Comparison of ENCODE assay signal across 11 mouse cellular contexts in the genomic region with DNA sequence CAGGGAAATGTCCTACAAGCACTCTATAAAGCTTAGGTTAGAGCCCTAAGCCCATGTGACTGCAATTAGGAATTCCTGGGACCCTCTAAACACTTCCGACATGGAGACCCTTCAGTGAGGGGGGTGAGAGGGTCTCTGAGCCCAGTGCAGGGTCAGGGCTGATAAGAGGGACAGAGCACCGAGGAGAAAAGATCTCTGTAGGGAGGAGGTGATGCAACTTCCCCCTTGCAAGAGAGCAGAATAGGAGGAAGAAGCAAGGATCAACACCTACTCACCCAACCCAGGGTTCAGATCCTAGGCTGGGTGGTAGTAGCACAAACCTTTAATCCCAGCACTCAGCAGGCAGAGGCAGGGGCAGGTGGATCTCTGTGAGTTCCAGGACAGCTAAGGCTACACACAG. TPM values are rescaled to one million over a fixed set of nuclear protein-coding genes. Genes with fewer than 3 reads are reported as not detected.
DNase-seq lines count a peak whose midpoint lies in the region; ATAC-seq and TF ChIP-seq lines count a peak whose summit lies in the region.
"Had no signal": no experiment of that assay in that cellular context is flagged by ENCODE, and none has a peak within 500 bp of the region (broad histone marks: within the 10 kb centered on the region; RNA-seq: fewer than 3 reads in every experiment).

No protein-coding gene starts in this region.

- H3K36me3 ChIP-seq in heart, embryonic 12.5 days: peaks cover 27% of the 10 kb centered on the region
- H3K36me3 ChIP-seq in lung, postnatal 0 days (ENCODE audit: insufficient read depth, low read length): no peaks in the 10 kb centered on the region
- peaks cover 30% of the 10 kb centered on the region for H3K36me3 ChIP-seq in kidney, embryonic 15.5 days

- H3K27me3 ChIP-seq in heart, embryonic 12.5 days (replicated peaks): no peaks in the 10 kb centered on the region
- H3K27me3 ChIP-seq in lung, postnatal 0 days (replicated peaks; ENCODE audit: insufficient read depth, low read length): no peaks in the 10 kb centered on the region
- H3K27me3 ChIP-seq in kidney, embryonic 15.5 days: no peaks in the 10 kb centered on the region

- no peak for TF ChIP-seq CTCF in lung, postnatal 0 days (IDR thresholded peaks at IDR 0.05)

- no peak overlapping the region for H3K27ac ChIP-seq in heart, embryonic 12.5 days (ENCODE audit: poor library complexity, severe bottlenecking)
- H3K27ac ChIP-seq in lung, postnatal 0 days (ENCODE audit: low read length): no peak overlapping the region
- H3K27ac ChIP-seq in kidney, embryonic 15.5 days: no peak overlapping the region
- H3K27ac ChIP-seq: kidney, postnatal 0 days had no signal

- DNase-seq in heart, adult 8-10 months (ENCODE audit: low spot score): no peak
- peak; percentile 22 for DNase-seq in lung, postnatal 36 days
- DNase-seq in lung, postnatal 0 days (ENCODE audit: low spot score): no peak
- DNase-seq: heart, postnatal 14 days had no signal

- H3K9ac ChIP-seq in heart, embryonic 12.5 days: peak overlapping the region; percentile 42
- no peak overlapping the region for H3K9ac ChIP-seq in lung, postnatal 0 days (replicated peaks; ENCODE audit: low read depth)
- H3K9ac ChIP-seq in kidney, embryonic 15.5 days: no peak overlapping the region

- no peaks in the 10 kb centered on the region for H3K9me3 ChIP-seq in heart, embryonic 12.5 days (replicated peaks)
- H3K9me3 ChIP-seq in lung, postnatal 0 days (ENCODE audit: low read length): no peaks in the 10 kb centered on the region
- no peaks in the 10 kb centered on the region for H3K9me3 ChIP-seq in kidney, embryonic 15.5 days (replicated peaks)

- peak overlapping the region; percentile 98 for H3K4me2 ChIP-seq in heart, embryonic 12.5 days
- H3K4me2 ChIP-seq in lung, postnatal 0 days (replicated peaks; ENCODE audit: low read depth, low read length): no peak overlapping the region
- no peak overlapping the region for H3K4me2 ChIP-seq in kidney, embryonic 15.5 days

- peaks cover 57% of the 10 kb centered on the region for H3K4me1 ChIP-seq in heart, embryonic 12.5 days (replicated peaks)
- peaks cover 14% of the 10 kb centered on the region; the same call in 1 of the 2 replicates for H3K4me1 ChIP-seq in lung, postnatal 0 days (ENCODE audit: insufficient read depth, low read depth, low read length)
- H3K4me1 ChIP-seq in kidney, embryonic 15.5 days: peaks cover 56% of the 10 kb centered on the region

- H3K4me3 ChIP-seq in heart, embryonic 12.5 days: no peak overlapping the region
- no peak overlapping the region for H3K4me3 ChIP-seq in lung, postnatal 0 days (ENCODE audit: low read depth, low read length)
- no peak overlapping the region for H3K4me3 ChIP-seq in kidney, embryonic 15.5 days (replicated peaks)

- WGBS in heart, embryonic 12.5 days: 16% methylated on average over 2 of the region's 2 CpGs
- WGBS in lung, postnatal 0 days: 20% methylated on average over 2 of the region's 2 CpGs
- WGBS in kidney, embryonic 15.5 days: 34% methylated on average over 2 of the region's 2 CpGs

- ATAC-seq in heart, embryonic 12.5 days (ENCODE audit: insufficient number of reproducible peaks, low FRiP score): no peak
- ATAC-seq in lung, postnatal 0 days: no peak
- ATAC-seq in granulocyte monocyte progenitor cell, adult 5-6 weeks (replicated peaks; ENCODE audit: poor library complexity, severe bottlenecking): peak; percentile 24
- peak; percentile 38 for ATAC-seq in megakaryocyte, adult 5-6 weeks (ENCODE audit: poor library complexity, severe bottlenecking)
- no peak for ATAC-seq in erythroblast, adult 5-6 weeks (replicated peaks; ENCODE audit: low FRiP score, poor library complexity, severe bottlenecking)
- ATAC-seq in kidney, embryonic 15.5 days (replicated peaks; ENCODE audit: low FRiP score): no peak
- ATAC-seq: CD4-positive, CD25-positive, alpha-beta regulatory T cell, adult 4 months had no signal

- TF ChIP-seq EP300 in lung, postnatal 0 days (IDR thresholded peaks at IDR 0.05): no peak

RNA-seq across cellular contexts. Expression of gene Ampd2, which starts 3.3 kb away (rescaled TPM):
- 40.0 and 41.6 TPM in 2 replicates for polyA plus RNA-seq in heart, embryonic 12.5 days (2016; fragmentation: Nextera tagmentation; extraction: Ambion mirVana)
- 1 to 10 TPM; 3.9 to 5.2 (median 4.7) TPM for total RNA-seq in heart, adult 8-10 months (2022)
- polyA plus RNA-seq in lung, postnatal 0 days (2015; fragmentation: Nextera tagmentation; extraction: Ambion mirVana): 11.6 and 12.6 TPM in 2 replicates
- 126 and 158 TPM in 2 replicates for total RNA-seq in granulocyte monocyte progenitor cell, adult 5-6 weeks (2014; fragmentation: Nextera tagmentation)
- 54.6 and 69.6 TPM in 2 replicates for total RNA-seq in granulocyte monocyte progenitor cell, adult 5-6 weeks (2017)
- total RNA-seq in megakaryocyte, adult 5-6 weeks (2015): 16.3 and 20.9 TPM in 2 replicates
- total RNA-seq in megakaryocyte, adult 5-6 weeks (2017): 21.8 and 23.1 TPM in 2 replicates
- total RNA-seq in erythroblast, adult 5-6 weeks (2015; ENCODE audit: low replicate concordance): 7.1 and 8.6 TPM in 2 replicates
- 3.1 and 14.5 TPM in 2 replicates for total RNA-seq in erythroblast, adult 5-6 weeks (2017; ENCODE audit: low replicate concordance)
- polyA plus RNA-seq in kidney, embryonic 15.5 days (2015; fragmentation: Nextera tagmentation; extraction: Ambion mirVana): 59.3 and 66.2 TPM in 2 replicates

RNA-seq across cellular contexts. Expression of gene Gnat2, which starts 9.4 kb away (rescaled TPM):
- polyA plus RNA-seq in heart, embryonic 12.5 days (2016; fragmentation: Nextera tagmentation; extraction: Ambion mirVana): 0.54 and 0.98 TPM in 2 replicates
- under 1 TPM in 2 of 4 experiments, not detected in 2; 0.28 to 0.47 TPM for total RNA-seq in heart, adult 8-10 months (2022)
- 0.33 and 0.45 TPM in 2 replicates for polyA plus RNA-seq in lung, postnatal 0 days (2015; fragmentation: Nextera tagmentation; extraction: Ambion mirVana)
- total RNA-seq in granulocyte monocyte progenitor cell, adult 5-6 weeks (2014; fragmentation: Nextera tagmentation): 1.9 and 2.2 TPM in 2 replicates
- 2.5 TPM in 1 of 2 replicates, not detected in the other for total RNA-seq in granulocyte monocyte progenitor cell, adult 5-6 weeks (2017)
- total RNA-seq in megakaryocyte, adult 5-6 weeks (2015): not detected in 2 replicates
- total RNA-seq in megakaryocyte, adult 5-6 weeks (2017): not detected in 2 replicates
- 0.84 TPM in 1 of 2 replicates, not detected in the other for total RNA-seq in erythroblast, adult 5-6 weeks (2015; ENCODE audit: low replicate concordance)
- total RNA-seq in erythroblast, adult 5-6 weeks (2017; ENCODE audit: low replicate concordance): 0.09 and 0.56 TPM in 2 replicates
- 0.68 and 1.9 TPM in 2 replicates for polyA plus RNA-seq in kidney, embryonic 15.5 days (2015; fragmentation: Nextera tagmentation; extraction: Ambion mirVana)
- polyA plus RNA-seq: CD4-positive, CD25-positive, alpha-beta regulatory T cell, adult 4 months had no signal

RNA-seq across cellular contexts. Expression of gene Gstm4, which starts 38.5 kb away (rescaled TPM):
- 13.4 and 13.8 TPM in 2 replicates for polyA plus RNA-seq in heart, embryonic 12.5 days (2016; fragmentation: Nextera tagmentation; extraction: Ambion mirVana)
- 10 to 100 TPM; 12.6 to 14.4 (median 13.3) TPM for total RNA-seq in heart, adult 8-10 months (2022)
- 11.2 and 13.4 TPM in 2 replicates for polyA plus RNA-seq in lung, postnatal 0 days (2015; fragmentation: Nextera tagmentation; extraction: Ambion mirVana)
- 21.7 and 31.2 TPM in 2 replicates for total RNA-seq in granulocyte monocyte progenitor cell, adult 5-6 weeks (2014; fragmentation: Nextera tagmentation)
- total RNA-seq in granulocyte monocyte progenitor cell, adult 5-6 weeks (2017): 16.3 and 35.5 TPM in 2 replicates
- 8.0 and 10.1 TPM in 2 replicates for total RNA-seq in megakaryocyte, adult 5-6 weeks (2015)
- total RNA-seq in megakaryocyte, adult 5-6 weeks (2017): 6.5 and 12.1 TPM in 2 replicates
- total RNA-seq in erythroblast, adult 5-6 weeks (2015; ENCODE audit: low replicate concordance): 4.2 and 8.4 TPM in 2 replicates
- 0.28 and 0.51 TPM in 2 replicates for total RNA-seq in erythroblast, adult 5-6 weeks (2017; ENCODE audit: low replicate concordance)
- polyA plus RNA-seq in kidney, embryonic 15.5 days (2015; fragmentation: Nextera tagmentation; extraction: Ambion mirVana): 15.9 and 18.8 TPM in 2 replicates

Comparison
In these comparisons a context has a peak if more than half of its experiments do, and no peak if none do; other contexts are left out.
1. ATAC-seq: peak in granulocyte monocyte progenitor cell, adult 5-6 weeks (single experiment) and megakaryocyte, adult 5-6 weeks (single experiment); none in heart, embryonic 12.5 days (single experiment), lung, postnatal 0 days (single experiment), erythroblast, adult 5-6 weeks (single experiment) and kidney, embryonic 15.5 days (single experiment).